Mouse (Mus musculus) heart, embryonic 13.5 days (tissue): ENCODE measurements around the gene Muc5b. TPM values are rescaled to one million over a fixed set of nuclear protein-coding genes. Genes with fewer than 3 reads are reported as not detected.

Experiments
- ATAC-seq: fragments of 200-750 bp; cut with Nextera tagmentation; 2 replicates; pipeline ENCODE4 v1.8.0; 2017; ENCODE audit warnings: moderate TSS enrichment; ENCODE audit not compliant: insufficient number of reproducible peaks, low FRiP score, low TSS enrichment; ENCODE audit errors: extremely low read depth
- H3K27ac ChIP-seq: fragments of 300-500 bp; sonication (generic); replicated peaks from 2 replicates; pipeline ENCODE4 v1.5.1; 2015; ENCODE audit warnings: moderate library complexity, mild to moderate bottlenecking, inconsistent platforms
- H3K27me3 ChIP-seq: fragments of 300-500 bp; sonication (generic); replicated peaks from 2 replicates; pipeline ENCODE4 v1.6.1; 2015; ENCODE audit warnings: mild to moderate bottlenecking, inconsistent platforms
- H3K36me3 ChIP-seq: fragments of 300-500 bp; sonication (generic); 2 replicates; pipeline ENCODE4 v1.6.1; 2015; ENCODE audit warnings: mild to moderate bottlenecking, inconsistent platforms
- H3K4me1 ChIP-seq: fragments of 300-500 bp; sonication (generic); 2 replicates; pipeline ENCODE4 v1.6.1; 2015; ENCODE audit warnings: inconsistent platforms
- H3K4me2 ChIP-seq: fragments of 300-500 bp; sonication (generic); 2 replicates; pipeline ENCODE4 v1.6.1; 2015; ENCODE audit warnings: inconsistent platforms, mild to moderate bottlenecking, moderate library complexity
- H3K4me3 ChIP-seq: fragments of 300-500 bp; sonication (generic); 2 replicates; pipeline ENCODE4 v1.5.1; 2015; ENCODE audit warnings: moderate library complexity, mild to moderate bottlenecking, inconsistent platforms
- H3K9ac ChIP-seq: fragments of 300-500 bp; sonication (generic); 2 replicates; pipeline ENCODE4 v1.6.1; 2015; ENCODE audit warnings: inconsistent platforms, mild to moderate bottlenecking, moderate library complexity
- H3K9me3 ChIP-seq: fragments of 300-500 bp; sonication (generic); 2 replicates; pipeline ENCODE4 v1.6.1; 2016; ENCODE audit warnings: inconsistent platforms
- WGBS: fragments of 180-500 bp; shearing (Covaris S2); methylation state at CpG from one replicate; pipeline ENCODE4 v1.1.7; 2015; ENCODE audit warnings: mixed read lengths; 5-methylcytosine and 5-hydroxymethylcytosine counted together
- polyA plus RNA-seq: library from polyadenylated mRNA; unstranded; fragments of >200 nt; fragmentation: Nextera tagmentation; extraction: Ambion mirVana; gene quantifications from 2 replicates; pipeline ENCODE4 v1.2.1, GENCODE M21; 2015

The Muc5b gene
- polyA plus RNA-seq, 1 experiment from 2014 or later = 0.05 TPM

DNA sequence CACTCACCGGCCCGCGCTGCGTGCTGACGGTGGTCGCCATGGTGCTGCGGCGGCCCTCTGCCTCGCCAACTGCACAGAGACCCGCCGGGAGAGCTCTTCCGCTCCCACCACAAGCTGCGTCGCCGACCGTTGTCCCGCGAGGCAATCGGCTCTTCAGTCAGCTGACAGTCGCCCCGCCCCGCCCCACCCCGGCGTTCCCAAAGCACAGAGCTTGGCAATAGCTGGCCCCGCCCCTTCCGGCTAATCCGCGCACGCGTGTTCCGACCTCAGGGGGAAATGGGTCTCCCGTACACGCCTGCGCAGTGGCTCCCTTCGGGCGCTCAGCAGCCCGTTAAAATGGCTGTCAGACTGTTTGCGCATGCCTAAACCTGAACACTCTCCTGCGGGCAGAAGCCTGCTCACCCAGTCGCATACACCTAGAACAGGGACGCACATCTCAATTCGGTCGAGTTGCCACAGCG, 63.4 kb downstream of the Muc5b start:
- no peaks in the 10 kb centered on the region for H3K36me3 ChIP-seq

GRCm38 (mm10) chr7:141902791-141903190, 63.9 kb downstream of the Muc5b start:
- Histone ChIP-seq H3K9me3 (peaks cover 4% of the 10 kb centered on the region; the same call in 1 of the 2 replicates), H3K4me3 (peak overlapping the region; percentile 93), H3K4me2 (peak overlapping the region; percentile 96), H3K4me1 (peaks cover 31% of the 10 kb centered on the region), H3K27me3 (peaks cover 36% of the 10 kb centered on the region), H3K27ac (0 out of 2 replicates have a peak overlapping the region, but pooled peaks have one; percentile 37), H3K9ac (peak overlapping the region; percentile 79), H3K36me3 (no peaks in the 10 kb centered on the region)
- WGBS = 61% methylated on average over 4 of the region's 4 CpGs
- no peak for ATAC-seq

More for the DNA sequence above, 63.4 kb downstream of the Muc5b start:
- Histone ChIP-seq H3K27me3 (peaks cover 36% of the 10 kb centered on the region), H3K9me3 (peaks cover 4% of the 10 kb centered on the region; the same call in 1 of the 2 replicates), H3K4me1 (peaks cover 34% of the 10 kb centered on the region), H3K9ac (peak overlapping the region; percentile 98), H3K4me2 (peak overlapping the region; percentile 96), H3K4me3 (peak overlapping the region; percentile 93), H3K27ac (peak overlapping the region; percentile 66; the same call in 1 of the 2 replicates)
- WGBS = under 1% methylated on average over 42 of the region's 44 CpGs
- peak; percentile 90 for ATAC-seq

DNA sequence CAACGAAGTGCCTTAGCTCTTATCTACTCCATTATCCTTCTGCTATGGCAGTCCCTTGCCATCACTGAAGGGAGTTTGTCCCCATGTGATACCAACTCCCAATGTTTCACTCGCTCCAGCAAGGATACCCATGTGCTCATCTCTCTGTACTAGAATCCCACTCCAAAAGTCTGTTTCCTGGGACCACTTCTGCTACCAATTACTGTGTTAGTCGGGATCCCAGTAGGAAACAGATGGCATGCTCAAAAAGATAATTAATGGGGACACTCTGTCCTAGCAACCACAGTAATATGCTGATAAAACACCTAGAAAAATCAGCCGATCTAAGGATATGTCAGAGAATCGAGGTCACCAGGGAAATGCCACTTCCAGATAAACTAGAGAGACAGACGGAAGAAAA, 69.7 kb downstream of the Muc5b start:
- Histone ChIP-seq H3K27me3 (peaks cover 81% of the 10 kb centered on the region), H3K4me2 (no peak overlapping the region), H3K4me3 (no peak overlapping the region), H3K9me3 (no peaks in the 10 kb centered on the region), H3K4me1 (no peaks in the 10 kb centered on the region), H3K9ac (no peak overlapping the region), H3K36me3 (no peaks in the 10 kb centered on the region), H3K27ac (no peak overlapping the region)
- WGBS = 60% methylated on average over 6 of the region's 6 CpGs
- ATAC-seq = no peak

DNA sequence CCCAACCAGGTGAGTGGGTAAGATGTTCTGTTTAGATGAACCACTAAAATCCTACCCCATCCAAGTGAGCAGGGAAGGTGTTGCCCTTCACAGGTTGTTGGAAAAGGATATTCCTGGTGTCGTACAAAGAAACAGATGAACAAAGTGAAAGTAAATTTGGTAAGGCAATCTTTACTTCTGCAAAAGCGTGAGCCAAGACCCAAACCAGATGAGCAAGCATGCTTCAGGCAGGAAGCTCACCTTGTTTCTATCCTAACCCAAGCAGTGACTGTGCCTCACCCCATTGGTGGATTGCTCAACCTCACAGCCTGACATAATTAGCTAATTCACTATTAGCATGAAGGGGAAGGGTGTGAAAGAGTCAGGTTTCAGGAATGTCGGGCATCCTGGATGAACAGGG, 72.4 kb downstream of the Muc5b start:
- H3K27ac ChIP-seq = no peak overlapping the region
- no peak overlapping the region for H3K4me3 ChIP-seq
- H3K4me2 ChIP-seq = no peak overlapping the region
- H3K27me3 ChIP-seq = peaks cover 68% of the 10 kb centered on the region
- no peaks in the 10 kb centered on the region for H3K36me3 ChIP-seq
- no peak for ATAC-seq
- H3K9ac ChIP-seq = no peak overlapping the region
- no peaks in the 10 kb centered on the region for H3K9me3 ChIP-seq
- no peaks in the 10 kb centered on the region for H3K4me1 ChIP-seq
- 50% methylated on average over 3 of the region's 3 CpGs for WGBS

DNA sequence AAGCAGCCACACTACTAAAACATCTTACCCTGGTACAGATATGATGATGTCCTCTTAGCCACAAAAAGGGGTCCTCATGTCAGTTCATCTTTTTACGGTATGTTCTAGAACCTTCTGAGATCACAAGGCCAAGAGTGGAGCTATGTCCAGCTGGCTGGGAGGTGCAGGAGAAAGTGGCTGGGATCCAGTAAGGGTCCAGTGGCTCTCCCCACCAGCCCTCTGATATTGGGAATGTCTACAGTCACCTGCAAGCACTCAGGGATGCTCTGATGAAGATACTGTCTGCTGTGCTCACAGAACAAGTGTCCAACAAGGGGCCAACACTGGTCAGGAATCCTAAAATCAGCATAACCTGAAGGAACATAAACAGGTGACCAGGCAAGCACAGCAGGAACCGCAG, 79.5 kb downstream of the Muc5b start, which contains the start of gene Tollip:
TSS of gene Tollip (minus strand) at position 101 of the 400 bp plus-strand sequence.
- Histone ChIP-seq H3K27ac (no peak within 1 kb of the TSS), H3K4me2 (no peak within 1 kb of the TSS), H3K4me3 (no peak within 1 kb of the TSS), H3K4me1 (no peaks in the 10 kb centered on the region), H3K36me3 (no peaks in the 10 kb centered on the region), H3K9ac (no peak within 1 kb of the TSS), H3K9me3 (no peaks in the 10 kb centered on the region), H3K27me3 (peaks cover 21% of the 10 kb centered on the region)
- 73% methylated on average over 2 of the region's 2 CpGs for WGBS
- no peak for ATAC-seq

Other genes starting within 250 kb of the Muc5b start
- gene Muc6, start 183.8 kb upstream of the Muc5b start, polyA plus RNA-seq = 0.11 and 0.23 TPM in 2 replicates
- gene Muc2, start 148.7 kb upstream of the Muc5b start, polyA plus RNA-seq = 0.42 and 0.82 TPM in 2 replicates
- 0.01 TPM in 1 of 2 replicates, not detected in the other for gene Muc5ac, start 50.1 kb upstream of the Muc5b start, polyA plus RNA-seq
- 34.1 and 35.6 TPM in 2 replicates for gene Tollip, start 79.4 kb downstream of the Muc5b start, polyA plus RNA-seq
- 0.35 and 0.48 TPM in 2 replicates for gene Brsk2, start 110.7 kb downstream of the Muc5b start, polyA plus RNA-seq
- gene Mob2, start 222.0 kb downstream of the Muc5b start, polyA plus RNA-seq = 42.8 and 48.4 TPM in 2 replicates